ENCODE assay signal across 7 mouse cellular contexts in the genomic region with DNA sequence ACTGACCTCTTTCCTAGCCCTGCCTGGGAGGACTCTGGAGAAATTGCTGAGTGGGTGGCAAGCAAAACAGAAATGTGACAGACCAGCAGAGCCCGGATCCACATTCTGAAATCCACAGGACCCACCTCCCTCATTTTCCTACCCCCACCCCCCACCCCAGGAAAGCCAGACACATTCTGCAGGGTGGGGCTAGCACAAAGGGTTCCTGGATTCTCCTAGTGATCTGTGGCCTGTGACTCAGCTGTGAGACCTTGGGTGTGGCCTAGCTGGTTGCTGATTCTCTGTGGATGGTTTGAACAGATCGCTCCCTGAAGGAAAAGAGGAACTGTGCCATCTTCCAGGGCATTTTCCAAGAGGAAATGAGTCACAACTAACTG. TPM values are rescaled to one million over a fixed set of nuclear protein-coding genes. Genes with fewer than 3 reads are reported as not detected.
DNase-seq lines count a peak whose midpoint lies in the region; ATAC-seq and TF ChIP-seq lines count a peak whose summit lies in the region.

No protein-coding gene starts in this region.

- H3K27ac ChIP-seq in forebrain, postnatal 0 days (ENCODE audit: low read depth, low read length) = peak overlapping the region; percentile 62; the same call in 1 of the 2 replicates
- H3K27ac ChIP-seq in hindbrain, embryonic 13.5 days = peak overlapping the region; percentile 66
- H3K27ac ChIP-seq in midbrain, embryonic 15.5 days = no peak overlapping the region

- H3K4me1 ChIP-seq in forebrain, postnatal 0 days (ENCODE audit: insufficient read depth) = peaks cover 4% of the 10 kb centered on the region
- peaks cover 18% of the 10 kb centered on the region for H3K4me1 ChIP-seq in hindbrain, embryonic 13.5 days (replicated peaks)
- peaks cover 12% of the 10 kb centered on the region for H3K4me1 ChIP-seq in midbrain, embryonic 15.5 days

- WGBS in forebrain, postnatal 0 days = 36% methylated on average over 2 of the region's 2 CpGs
- WGBS in hindbrain, embryonic 13.5 days = 52% methylated on average over 2 of the region's 2 CpGs
- WGBS in midbrain, embryonic 15.5 days = 50% methylated on average over 2 of the region's 2 CpGs

- peak; percentile 28 for ATAC-seq in forebrain, postnatal 0 days
- no peak for ATAC-seq in hindbrain, embryonic 13.5 days (ENCODE audit: low FRiP score)
- ATAC-seq in midbrain, embryonic 15.5 days (replicated peaks) = peak; percentile 55

- H3K9ac ChIP-seq in forebrain, postnatal 0 days = peak overlapping the region; percentile 61
- peak overlapping the region; percentile 73; the same call in 1 of the 2 replicates for H3K9ac ChIP-seq in hindbrain, embryonic 13.5 days
- H3K9ac ChIP-seq in midbrain, embryonic 15.5 days = no peak overlapping the region

- DNase-seq in MEL-GATA-1-ER (ENCODE audit: extremely low read depth, low read depth) (peak; percentile 88), liver (peak; percentile 29)
- peak; percentile 62 for DNase-seq in adrenal gland, postnatal 10 days
- DNase-seq in forebrain, postnatal 0 days = peak; percentile 17
- DNase-seq in ovary, postnatal 10 days (ENCODE audit: low spot score) = no peak

- TF ChIP-seq CTCF in forebrain, postnatal 0 days (IDR thresholded peaks at IDR 0.05; ENCODE audit: low read depth) = no peak

- peak overlapping the region; percentile 80 for H3K4me2 ChIP-seq in forebrain, postnatal 0 days (ENCODE audit: low read depth)
- peak overlapping the region; percentile 88 for H3K4me2 ChIP-seq in hindbrain, embryonic 13.5 days
- H3K4me2 ChIP-seq in midbrain, embryonic 15.5 days = peak overlapping the region; percentile 99

- H3K36me3 ChIP-seq in forebrain, postnatal 0 days (ENCODE audit: insufficient read depth) = no peaks in the 10 kb centered on the region
- no peaks in the 10 kb centered on the region for H3K36me3 ChIP-seq in hindbrain, embryonic 13.5 days
- H3K36me3 ChIP-seq in midbrain, embryonic 15.5 days (replicated peaks) = no peaks in the 10 kb centered on the region

- H3K4me3 ChIP-seq in forebrain, postnatal 0 days (ENCODE audit: low read depth, low read length) = peak overlapping the region; percentile 57
- H3K4me3 ChIP-seq in hindbrain, embryonic 13.5 days = peak overlapping the region; percentile 57
- peak overlapping the region; percentile 58 for H3K4me3 ChIP-seq in midbrain, embryonic 15.5 days

- H3K27me3 ChIP-seq in forebrain, postnatal 0 days (ENCODE audit: insufficient read depth, low read length) = no peaks in the 10 kb centered on the region
- peaks cover 27% of the 10 kb centered on the region for H3K27me3 ChIP-seq in hindbrain, embryonic 13.5 days
- 0 out of 2 replicates have a peak, but pooled peaks cover 2% of the 10 kb centered on the region for H3K27me3 ChIP-seq in midbrain, embryonic 15.5 days (replicated peaks)

- H3K9me3 ChIP-seq in forebrain, postnatal 0 days (ENCODE audit: low read length) = no peaks in the 10 kb centered on the region
- no peaks in the 10 kb centered on the region for H3K9me3 ChIP-seq in hindbrain, embryonic 13.5 days
- H3K9me3 ChIP-seq in midbrain, embryonic 15.5 days = no peaks in the 10 kb centered on the region

RNA-seq across cellular contexts. Expression of a gene that starts 1.0 kb away (rescaled TPM):
- 100 to 1,000 TPM; 204 to 207 TPM for total RNA-seq in adrenal gland, postnatal 10 days (2021)
- 139 and 198 TPM in 2 replicates for total RNA-seq in forebrain, postnatal 0 days (2014; rRNA removed)
- 187 and 244 TPM in 2 replicates for polyA plus RNA-seq in forebrain, postnatal 0 days (2015; fragmentation: Nextera tagmentation; extraction: Ambion mirVana)
- 191 and 200 TPM in 2 replicates for polyA plus RNA-seq in hindbrain, embryonic 13.5 days (2015; fragmentation: Nextera tagmentation; extraction: Ambion mirVana)
- polyA plus RNA-seq in midbrain, embryonic 15.5 days (2015; fragmentation: Nextera tagmentation; extraction: Ambion mirVana) = 90.5 and 102 TPM in 2 replicates

RNA-seq across cellular contexts. Expression of a gene that starts 35.6 kb away (rescaled TPM):
- total RNA-seq in adrenal gland, postnatal 10 days (2021) = 100 to 1,000 TPM; 210 to 249 TPM
- 9.8 and 17.1 TPM in 2 replicates for total RNA-seq in forebrain, postnatal 0 days (2014; rRNA removed)
- 169 and 172 TPM in 2 replicates for polyA plus RNA-seq in forebrain, postnatal 0 days (2015; fragmentation: Nextera tagmentation; extraction: Ambion mirVana)
- polyA plus RNA-seq in hindbrain, embryonic 13.5 days (2015; fragmentation: Nextera tagmentation; extraction: Ambion mirVana) = 225 and 247 TPM in 2 replicates
- polyA plus RNA-seq in midbrain, embryonic 15.5 days (2015; fragmentation: Nextera tagmentation; extraction: Ambion mirVana) = 158 and 167 TPM in 2 replicates
